ENCODE assay signal across 14 mouse cellular contexts in genomic region chr6:100085981-100086380, GRCm38 (mm10).
"Had no signal": no experiment of that assay in that cellular context is flagged by ENCODE, and none has a peak within 500 bp of the region (broad histone marks: within the 10 kb centered on the region; RNA-seq: fewer than 3 reads in every experiment).

No protein-coding gene starts in this region.

- H3K4me1 ChIP-seq: limb, embryonic 10.5 days; liver, embryonic 15.5 days had no signal

- H3K9ac ChIP-seq: liver, embryonic 15.5 days had no signal

- H3K4me3 ChIP-seq: left cerebral cortex, adult 2 months; limb, embryonic 10.5 days; liver, embryonic 15.5 days had no signal

- ATAC-seq: intestine, embryonic 16.5 days; lung, postnatal 0 days had no signal

- H3K27me3 ChIP-seq: liver, embryonic 15.5 days had no signal

- H3K9me3 ChIP-seq: limb, embryonic 10.5 days; liver, embryonic 15.5 days had no signal

- H3K27ac ChIP-seq: left cerebral cortex, adult 2 months; limb, embryonic 10.5 days; liver, embryonic 15.5 days had no signal

- H3K36me3 ChIP-seq: limb, embryonic 10.5 days; liver, embryonic 15.5 days had no signal

- DNase-seq: kidney, adult 2 months; kidney, postnatal 14 days; lung, adult 2 months; lung, postnatal 4 days; midbrain, embryonic 14.5 days; right cerebral cortex, postnatal 14 days; thymus, adult 18-20 months; thymus, postnatal 25 days had no signal

- H3K4me2 ChIP-seq: liver, embryonic 11.5 days; liver, embryonic 15.5 days had no signal
